In the genomic region with DNA sequence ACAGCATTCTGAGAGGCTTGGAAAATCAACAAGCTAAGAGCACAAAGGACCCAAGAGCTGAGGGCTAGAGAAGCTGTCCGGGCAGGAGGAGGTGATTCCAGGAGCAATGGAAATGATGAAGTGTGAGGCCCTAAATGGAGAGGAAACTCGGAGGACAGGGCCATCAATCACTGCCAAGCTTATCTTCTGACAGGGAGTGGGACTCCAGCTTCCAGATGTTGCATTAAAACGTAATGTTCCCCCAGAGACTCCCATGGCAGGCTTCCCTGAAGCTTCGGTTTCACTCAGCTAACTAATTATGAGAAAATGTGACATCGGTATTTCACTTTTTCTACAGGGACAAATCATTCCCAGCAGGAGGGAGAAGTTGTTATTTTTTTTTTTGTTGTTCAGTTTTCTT, we compare ENCODE assay signal across 8 mouse cellular contexts.
DNase-seq lines count a peak whose midpoint lies in the region; ATAC-seq and TF ChIP-seq lines count a peak whose summit lies in the region.

No protein-coding gene starts in this region.

- H3K36me3 ChIP-seq in hindbrain, embryonic 14.5 days (replicated peaks; ENCODE audit: control insufficient read depth, insufficient read depth), result no peaks in the 10 kb centered on the region
- no peaks in the 10 kb centered on the region for H3K36me3 ChIP-seq in lung, embryonic 16.5 days (ENCODE audit: control insufficient read depth, insufficient read depth, low read length)
- no peaks in the 10 kb centered on the region for H3K36me3 ChIP-seq in forebrain, embryonic 14.5 days (ENCODE audit: control insufficient read depth, insufficient read depth, low read length)

- intact Hi-C loops in left cerebral cortex, postnatal 25 days (cut with DNase I), result no loop called here

- H3K4me2 ChIP-seq in hindbrain, embryonic 14.5 days (replicated peaks), result no peak overlapping the region
- H3K4me2 ChIP-seq in lung, embryonic 16.5 days (ENCODE audit: low read depth, low read length), result no peak overlapping the region
- no peak overlapping the region for H3K4me2 ChIP-seq in forebrain, embryonic 14.5 days (ENCODE audit: low read length)

- TF ChIP-seq POLR2A in embryonic fibroblast, embryonic 13.5 days (IDR thresholded peaks at IDR 0.05; ENCODE audit: low read depth, low read length), result no peak

- H3K4me3 ChIP-seq in embryonic fibroblast, embryonic 13.5 days (ENCODE audit: insufficient read depth, low read length), result no peak overlapping the region
- H3K4me3 ChIP-seq in hindbrain, embryonic 14.5 days (replicated peaks; ENCODE audit: low read length), result no peak overlapping the region
- H3K4me3 ChIP-seq in lung, embryonic 16.5 days (ENCODE audit: low read length), result no peak overlapping the region
- H3K4me3 ChIP-seq in forebrain, embryonic 14.5 days (ENCODE audit: low read depth, low read length), result no peak overlapping the region

- H3K27ac ChIP-seq in embryonic fibroblast, embryonic 13.5 days (ENCODE audit: insufficient read depth, low read length), result peak overlapping the region; percentile 88
- H3K27ac ChIP-seq in hindbrain, embryonic 14.5 days, result peak overlapping the region; percentile 59; the same call in 1 of the 2 replicates
- no peak overlapping the region for H3K27ac ChIP-seq in lung, embryonic 16.5 days (ENCODE audit: low read length)
- no peak overlapping the region for H3K27ac ChIP-seq in forebrain, embryonic 14.5 days (ENCODE audit: low read depth, low read length)

- ATAC-seq in hindbrain, embryonic 14.5 days (ENCODE audit: low FRiP score), result no peak
- ATAC-seq in lung, embryonic 16.5 days (ENCODE audit: low read depth), result peak; percentile 97
- ATAC-seq in forebrain, embryonic 14.5 days, result no peak

- H3K9me3 ChIP-seq in hindbrain, embryonic 14.5 days (ENCODE audit: control insufficient read depth, low read length), result no peaks in the 10 kb centered on the region
- no peaks in the 10 kb centered on the region for H3K9me3 ChIP-seq in lung, embryonic 16.5 days (ENCODE audit: control insufficient read depth, low read length)
- H3K9me3 ChIP-seq in forebrain, embryonic 14.5 days (replicated peaks; ENCODE audit: control insufficient read depth, low read length), result no peaks in the 10 kb centered on the region

- WGBS in hindbrain, embryonic 14.5 days, result 14% methylated on average over 5 of the region's 5 CpGs
- 10% methylated on average over 5 of the region's 5 CpGs for WGBS in lung, embryonic 16.5 days
- WGBS in forebrain, embryonic 14.5 days, result 34% methylated on average over 5 of the region's 5 CpGs

- no peak for TF ChIP-seq CTCF in embryonic fibroblast, embryonic 13.5 days (IDR thresholded peaks at IDR 0.05; ENCODE audit: borderline replicate concordance, insufficient read depth, low read length)

- H3K9ac ChIP-seq in hindbrain, embryonic 14.5 days, result no peak overlapping the region
- no peak overlapping the region for H3K9ac ChIP-seq in lung, embryonic 16.5 days (ENCODE audit: low read length)
- H3K9ac ChIP-seq in forebrain, embryonic 14.5 days (ENCODE audit: low read length), result no peak overlapping the region

- H3K4me1 ChIP-seq in embryonic fibroblast, embryonic 13.5 days (ENCODE audit: control insufficient read depth, insufficient read depth, low read length), result peaks cover 5% of the 10 kb centered on the region; the same call in 1 of the 2 replicates
- H3K4me1 ChIP-seq in hindbrain, embryonic 14.5 days (replicated peaks; ENCODE audit: control insufficient read depth, insufficient read depth, low read length), result peaks cover 10% of the 10 kb centered on the region; the same call in 1 of the 2 replicates
- H3K4me1 ChIP-seq in lung, embryonic 16.5 days (replicated peaks; ENCODE audit: control insufficient read depth, insufficient read depth, low read length), result no peaks in the 10 kb centered on the region
- H3K4me1 ChIP-seq in forebrain, embryonic 14.5 days (ENCODE audit: control insufficient read depth, insufficient read depth, low read length), result no peaks in the 10 kb centered on the region

- H3K27me3 ChIP-seq in hindbrain, embryonic 14.5 days (ENCODE audit: control insufficient read depth, insufficient read depth, low read length), result no peaks in the 10 kb centered on the region
- H3K27me3 ChIP-seq in lung, embryonic 16.5 days (ENCODE audit: control insufficient read depth, insufficient read depth, low read depth, low read length), result no peaks in the 10 kb centered on the region
- no peaks in the 10 kb centered on the region for H3K27me3 ChIP-seq in forebrain, embryonic 14.5 days (replicated peaks; ENCODE audit: control insufficient read depth, insufficient read depth, low read length)

- peak; percentile 50 for DNase-seq in adrenal gland, postnatal 14 days
- peak; percentile 71 for DNase-seq in hindbrain, embryonic 14.5 days (ENCODE audit: low spot score)
- no peak for DNase-seq in left cerebral cortex, postnatal 25 days (ENCODE audit: low spot score in 2 of 2)
- DNase-seq in forebrain, embryonic 14.5 days (ENCODE audit: low spot score), result no peak
- no peak for DNase-seq in cerebellum, adult 9-11 months
- no peak for DNase-seq in layer of hippocampus, adult 11-12 months (ENCODE audit: low spot score)

Comparison
In these comparisons a context has a peak if more than half of its experiments do, and no peak if none do; other contexts are left out.
1. DNase-seq: peak in adrenal gland, postnatal 14 days (single experiment) and hindbrain, embryonic 14.5 days (single experiment); none in left cerebral cortex, postnatal 25 days (0 of 2), forebrain, embryonic 14.5 days (single experiment), cerebellum, adult 9-11 months (single experiment) and layer of hippocampus, adult 11-12 months (single experiment).
2. H3K27ac ChIP-seq: peak in embryonic fibroblast, embryonic 13.5 days (single experiment) and hindbrain, embryonic 14.5 days (single experiment); none in lung, embryonic 16.5 days (single experiment) and forebrain, embryonic 14.5 days (single experiment).